Mouse (Mus musculus) ES-Bruce4 (cell line): Measurements from ENCODE around the gene Ctps2. TPM values are rescaled to one million over a fixed set of nuclear protein-coding genes. Genes with fewer than 3 reads are reported as not detected.
"Not testable (repeated sequence)": the region's sequence is repeated elsewhere in the genome, so short reads cannot be mapped to it uniquely, and the experiment has no call there.

Experiments used
- H3K27ac ChIP-seq: 2 replicates; pipeline ENCODE4 v1.5.1; 2012; ENCODE audit warnings: low read length, inconsistent platforms; ENCODE audit not compliant: insufficient read depth
- H3K27me3 ChIP-seq: 2 replicates; pipeline ENCODE4 v1.6.1; 2012; ENCODE audit warnings: mild to moderate bottlenecking, low read length, inconsistent platforms; ENCODE audit not compliant: control insufficient read depth, poor library complexity, insufficient read depth, severe bottlenecking
- H3K36me3 ChIP-seq: 2 replicates; pipeline ENCODE4 v1.6.1; 2012; ENCODE audit warnings: inconsistent platforms, mild to moderate bottlenecking, low read length, moderate library complexity; ENCODE audit not compliant: control insufficient read depth, poor library complexity, insufficient read depth, severe bottlenecking
- H3K4me1 ChIP-seq: one replicate; pipeline ENCODE4 v1.8.1; 2011; ENCODE audit warnings: low read length; ENCODE audit not compliant: control insufficient read depth, insufficient read depth
- H3K4me3 ChIP-seq: 2 replicates; pipeline ENCODE4 v1.5.1; 2011; ENCODE audit warnings: low read depth, mild to moderate bottlenecking, low read length
- H3K9ac ChIP-seq: 2 replicates; pipeline ENCODE4 v1.6.1; 2012; ENCODE audit warnings: low read depth, mild to moderate bottlenecking, inconsistent platforms; ENCODE audit not compliant: poor library complexity, severe bottlenecking
- H3K9me3 ChIP-seq: replicated peaks from 2 replicates; pipeline ENCODE4 v1.6.1; 2012; ENCODE audit warnings: mild to moderate bottlenecking, low read length, inconsistent platforms; ENCODE audit not compliant: control insufficient read depth, poor library complexity, insufficient read depth, severe bottlenecking
- CTCF ChIP-seq: IDR thresholded peaks from one replicate; pipeline ENCODE4 v1.8.1; 2011; ENCODE audit warnings: low read depth, low read length
- EP300 ChIP-seq: IDR thresholded peaks from 2 replicates; pipeline ENCODE4 v1.6.1; 2011; ENCODE audit warnings: low read depth, low read length; ENCODE audit not compliant: insufficient read depth
- POLR2A ChIP-seq: IDR thresholded peaks from one replicate; pipeline ENCODE4 v1.8.1; 2011; ENCODE audit warnings: low read length; ENCODE audit not compliant: insufficient read depth
- polyA plus RNA-seq: library from polyadenylated mRNA; stranded (reverse); fragments of >200 nt; gene quantifications from 2 replicates; pipeline ENCODE4 v1.2.4, GENCODE M21; 2011; ENCODE audit warnings: low read depth; ENCODE audit not compliant: missing spikeins, insufficient read depth, insufficient read length

The Ctps2 gene
- polyA plus RNA-seq, 1 experiment, result 47.9 TPM

DNA sequence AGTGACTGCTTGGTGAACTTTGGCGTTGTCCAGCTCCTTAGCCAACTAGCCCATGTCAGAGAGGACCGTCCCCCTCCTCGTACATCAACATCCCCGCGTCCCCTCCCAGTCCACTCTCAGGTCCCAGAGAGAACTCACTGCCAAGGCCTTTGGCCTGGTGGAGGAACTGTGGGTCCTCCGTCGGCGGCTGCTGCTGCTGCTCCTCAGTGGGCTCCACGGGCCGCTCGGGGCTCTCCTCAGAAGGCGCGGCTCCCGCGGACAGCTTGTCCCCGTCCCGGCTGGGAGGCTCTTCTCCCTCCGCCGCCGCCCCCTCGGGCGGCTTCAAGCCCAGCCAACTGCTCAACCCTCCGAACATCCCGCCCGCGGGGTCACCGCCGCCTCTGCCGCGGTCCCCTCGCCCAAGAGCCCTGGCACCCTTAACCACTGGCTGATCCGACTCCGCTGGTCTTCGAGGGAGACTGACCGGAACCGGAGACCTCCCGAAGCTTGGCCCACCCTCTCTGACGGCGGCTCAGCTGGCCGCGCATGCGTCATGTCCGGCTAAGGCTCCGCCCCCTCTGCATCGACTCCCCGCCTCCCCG lies 13.0 kb upstream of the Ctps2 start, which contains the start of gene Syap1:
Gene Syap1 (minus strand): TSS at position 517 of the 581 bp plus-strand sequence.
- no peaks in the 10 kb centered on the region for H3K4me1 ChIP-seq
- TF ChIP-seq EP300, result no peak
- no peak for TF ChIP-seq CTCF
- TF ChIP-seq POLR2A, result no peak
- H3K27ac ChIP-seq, result no peak within 1 kb of the TSS
- H3K36me3 ChIP-seq, result no peaks in the 10 kb centered on the region
- peak within 1 kb of the TSS; percentile 87 for H3K9ac ChIP-seq
- H3K27me3 ChIP-seq, result no peaks in the 10 kb centered on the region
- H3K4me3 ChIP-seq, result peak within 1 kb of the TSS; percentile 96
- H3K9me3 ChIP-seq, result no peaks in the 10 kb centered on the region

- H3K4me1 ChIP-seq, H3K4me3 ChIP-seq, H3K9me3 ChIP-seq, H3K9ac ChIP-seq, H3K36me3 ChIP-seq, H3K27me3 ChIP-seq, H3K27ac ChIP-seq: not testable (repeated sequence)
These were observed 12.3 kb upstream of the Ctps2 start for GRCm38 (mm10) chrX:162888575-162889223.

- H3K27me3 ChIP-seq, result no peaks in the 10 kb centered on the region
- H3K9ac ChIP-seq, result peak overlapping the region; percentile 75
- H3K36me3 ChIP-seq, result no peaks in the 10 kb centered on the region
- no peaks in the 10 kb centered on the region for H3K4me1 ChIP-seq
- no peaks in the 10 kb centered on the region for H3K9me3 ChIP-seq
- TF ChIP-seq POLR2A (no peak), CTCF (no peak), EP300 (no peak)
- peak overlapping the region; percentile 74 for H3K4me3 ChIP-seq
- peak overlapping the region; percentile 80 for H3K27ac ChIP-seq
These were observed 467 bp downstream of the Ctps2 start for GRCm38 (mm10) chrX:162901371-162902039.

DNA sequence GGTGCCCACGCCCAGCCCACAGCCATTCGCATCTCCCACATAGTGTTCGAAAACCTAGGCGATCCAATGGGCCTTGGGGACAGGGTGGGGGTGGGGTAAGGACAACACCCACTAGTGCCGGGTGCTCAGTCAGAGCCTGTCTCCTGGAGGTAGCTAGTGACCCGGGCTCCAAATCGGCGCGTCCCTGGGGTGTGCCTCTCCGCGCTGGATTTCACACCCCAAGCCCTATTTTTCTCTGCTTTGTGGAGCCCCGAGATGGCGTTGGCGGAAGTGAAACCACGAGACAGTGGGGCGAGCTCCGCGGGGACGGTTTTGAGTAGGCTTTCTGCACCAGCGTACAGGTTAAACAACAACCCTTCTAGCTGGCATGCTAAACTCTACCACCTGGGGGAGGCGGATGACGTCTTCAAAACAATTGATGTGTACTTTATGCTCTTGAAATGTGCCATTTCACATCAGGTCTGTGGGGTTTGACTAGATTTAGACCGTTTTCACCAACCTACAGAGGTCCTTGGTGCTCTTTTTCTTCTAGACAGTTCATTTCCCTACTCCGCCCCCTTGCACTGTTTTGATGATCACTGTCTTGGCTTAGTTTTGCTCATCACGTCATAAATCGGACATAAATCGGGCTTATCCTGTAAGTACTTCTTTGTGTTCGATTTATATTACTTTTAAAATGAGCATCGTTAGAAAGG lies 1.1 kb downstream of the Ctps2 start:
- H3K27me3 ChIP-seq, result no peaks in the 10 kb centered on the region
- H3K9me3 ChIP-seq, result no peaks in the 10 kb centered on the region
- H3K36me3 ChIP-seq, result no peaks in the 10 kb centered on the region
- H3K4me1 ChIP-seq, result no peaks in the 10 kb centered on the region
- no peak for TF ChIP-seq CTCF
- TF ChIP-seq POLR2A, result no peak
- TF ChIP-seq EP300, result no peak
- peak overlapping the region; percentile 75 for H3K9ac ChIP-seq
- H3K4me3 ChIP-seq, result peak overlapping the region; percentile 74
- H3K27ac ChIP-seq, result peak overlapping the region; percentile 48

DNA sequence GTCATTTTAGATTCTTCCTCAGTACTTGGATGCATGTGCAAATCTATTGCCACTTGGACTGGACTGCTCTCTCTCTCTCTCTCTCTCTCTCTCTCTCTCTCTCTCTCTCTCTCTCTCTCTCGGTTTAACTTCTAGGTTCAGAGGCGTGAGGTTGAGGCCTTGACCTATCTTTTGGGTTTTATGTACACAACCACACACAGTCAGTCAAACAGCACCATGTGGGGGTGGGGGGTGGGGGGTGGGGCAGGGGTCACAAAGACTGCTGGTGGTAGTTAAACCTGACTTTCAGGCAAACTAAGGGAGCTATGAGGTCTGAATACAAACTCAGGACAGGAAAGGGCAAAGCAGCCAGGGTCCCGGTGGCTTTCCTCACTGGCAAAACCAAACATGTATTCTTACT lies 6.5 kb downstream of the Ctps2 start:
- H3K27me3 ChIP-seq, result no peaks in the 10 kb centered on the region

More for the DNA sequence above, 6.5 kb downstream of the Ctps2 start:
- TF ChIP-seq POLR2A (no peak), CTCF (no peak), EP300 (no peak)
- Histone ChIP-seq H3K4me1 (no peaks in the 10 kb centered on the region), H3K9ac (no peak overlapping the region; the same call in 1 of the 2 replicates), H3K9me3 (no peaks in the 10 kb centered on the region), H3K27ac (no peak overlapping the region), H3K4me3 (no peak overlapping the region), H3K36me3 (no peaks in the 10 kb centered on the region; the same call in 1 of the 2 replicates)
